Mouse (Mus musculus): Measurements from ENCODE around the gene Cotl1.

- TF ChIP-seq MAX (IDR thresholded peaks at IDR 0.05; ENCODE audit: low read depth), result no peak
- TF ChIP-seq POLR2A (IDR thresholded peaks at IDR 0.05; ENCODE audit: insufficient read length, low read depth), result no peak
- no peak for TF ChIP-seq TCF12 (IDR thresholded peaks at IDR 0.05; ENCODE audit: insufficient read depth, poor library complexity, severe bottlenecking)
- no peak for TF ChIP-seq REST (IDR thresholded peaks at IDR 0.05; ENCODE audit: insufficient read depth, insufficient read length)
Measured at GRCm38 (mm10) chr8:119838983-119839340, 1.4 kb downstream of the Cotl1 start.

All from myocyte (in vitro differentiated cells).